Comparison of ENCODE assay signal across 10 mouse cellular contexts in genomic region chr12:104003238-104003612, GRCm38 (mm10). TPM values are rescaled to one million over a fixed set of nuclear protein-coding genes. Genes with fewer than 3 reads are reported as not detected.
DNase-seq lines count a peak whose midpoint lies in the region; TF ChIP-seq lines count a peak whose summit lies in the region.
"Had no signal": no experiment of that assay in that cellular context is flagged by ENCODE, and none has a peak within 500 bp of the region (broad histone marks: within the 10 kb centered on the region; RNA-seq: fewer than 3 reads in every experiment).

No protein-coding gene starts in this region.

- peak; percentile 57 to 64 for DNase-seq in layer of hippocampus, adult 2 months (ENCODE audit: low spot score in 2 of 2)
- no peak for DNase-seq in layer of hippocampus, postnatal 10 days (ENCODE audit: low spot score in 2 of 2)
- peak; percentile 67 for DNase-seq in A20 (ENCODE audit: low read depth, low spot score)
- DNase-seq in Muller cell, postnatal 12 days (ENCODE audit: inconsistent ontology term), result peak; percentile 38
- peak; percentile 48 to 56 for DNase-seq in layer of hippocampus, adult 8-10 months (ENCODE audit: low spot score in 2 of 2)
- no peak for DNase-seq in yolk sac, embryonic 10.5 days (ENCODE audit: low spot score)
- DNase-seq in kidney, adult 18-20 months, result no peak
- DNase-seq: retina, postnatal 1 day had no signal

- TF ChIP-seq CTCF in layer of hippocampus, adult 2 months (conservative IDR thresholded peaks at IDR 0.05), result no peak

- no peak overlapping the region for H3K4me3 ChIP-seq in layer of hippocampus, adult 2 months
- H3K4me3 ChIP-seq: megakaryocyte, embryonic 14.5 days had no signal

- H3K27ac ChIP-seq in layer of hippocampus, adult 2 months, result peak overlapping the region; percentile 69

RNA-seq across cellular contexts. Expression of gene Serpina9, which starts 10.3 kb away (rescaled TPM):
- not detected for total RNA-seq in layer of hippocampus, adult 2 months (2021)
- under 1 TPM in 1 of 2 experiments, not detected in 1; 0.21 TPM for total RNA-seq in layer of hippocampus, postnatal 10 days (2021)
- total RNA-seq in layer of hippocampus, adult 8-10 months (2022), result under 1 TPM; 0.10 to 0.32 (median 0.14) TPM

RNA-seq across cellular contexts. Expression of gene Serpina11, which starts 13.5 kb away (rescaled TPM):
- total RNA-seq in layer of hippocampus, adult 2 months (2021), result not detected
- total RNA-seq in layer of hippocampus, postnatal 10 days (2021), result not detected
- not detected for total RNA-seq in layer of hippocampus, adult 8-10 months (2022)
- total RNA-seq: left cerebral cortex, postnatal 36 days had no signal

RNA-seq across cellular contexts. Expression of gene Serpina12, which starts 41.0 kb away (rescaled TPM):
- total RNA-seq in layer of hippocampus, adult 2 months (2021), result under 1 TPM in 1 of 2 experiments, not detected in 1; 0.13 TPM
- not detected for total RNA-seq in layer of hippocampus, postnatal 10 days (2021)
- total RNA-seq in layer of hippocampus, adult 8-10 months (2022), result not detected
- total RNA-seq: left cerebral cortex, postnatal 36 days had no signal

RNA-seq across cellular contexts. Expression of gene Serpina1e, which starts 44.5 kb away (rescaled TPM):
- not detected for total RNA-seq in layer of hippocampus, adult 2 months (2021)
- total RNA-seq in layer of hippocampus, postnatal 10 days (2021), result not detected
- total RNA-seq in layer of hippocampus, adult 8-10 months (2022), result under 1 TPM in 1 of 4 experiments, not detected in 3; 0.34 TPM
- total RNA-seq: left cerebral cortex, postnatal 36 days had no signal

Comparison
In these comparisons a context has a peak if more than half of its experiments do, and no peak if none do; other contexts are left out.
1. DNase-seq: peak in layer of hippocampus, adult 2 months (2 of 2), A20 (single experiment), Muller cell, postnatal 12 days (single experiment) and layer of hippocampus, adult 8-10 months (2 of 2); none in layer of hippocampus, postnatal 10 days (0 of 2), yolk sac, embryonic 10.5 days (single experiment) and kidney, adult 18-20 months (single experiment).